Comparison of ENCODE assay signal across 13 mouse cellular contexts in the genomic region with DNA sequence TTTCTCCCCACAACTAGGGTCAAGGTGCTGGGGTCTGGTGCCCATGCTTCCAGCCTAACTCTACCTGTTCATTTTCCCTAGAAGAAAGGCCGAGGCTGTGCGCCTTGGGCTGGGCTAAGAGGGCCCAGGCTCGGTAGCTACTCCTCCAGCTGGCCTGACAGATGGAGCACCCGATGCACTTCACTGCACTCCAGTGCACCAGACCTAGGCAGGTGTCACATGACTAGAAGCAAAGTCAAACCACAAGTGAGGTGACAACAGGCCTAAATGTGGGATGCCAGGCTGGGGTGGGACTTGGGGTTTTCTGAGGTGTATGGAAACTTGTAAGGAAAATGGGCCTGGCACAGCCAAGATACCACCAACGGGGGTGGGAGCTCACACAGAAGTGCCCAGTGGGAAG. TPM values are rescaled to one million over a fixed set of nuclear protein-coding genes. Genes with fewer than 3 reads are reported as not detected.
DNase-seq lines count a peak whose midpoint lies in the region; ATAC-seq and TF ChIP-seq lines count a peak whose summit lies in the region.
"Had no signal": no experiment of that assay in that cellular context is flagged by ENCODE, and none has a peak within 500 bp of the region (broad histone marks: within the 10 kb centered on the region; RNA-seq: fewer than 3 reads in every experiment).

No protein-coding gene starts in this region.

- peak overlapping the region; percentile 84 for H3K27ac ChIP-seq in gastrocnemius, adult 2 months
- H3K27ac ChIP-seq in kidney, embryonic 15.5 days, result no peak overlapping the region
- no peak overlapping the region for H3K27ac ChIP-seq in forebrain, embryonic 11.5 days (ENCODE audit: low read depth, low read length)
- H3K27ac ChIP-seq in heart, embryonic 10.5 days, result no peak overlapping the region
- H3K27ac ChIP-seq: limb, embryonic 15.5 days; lung, embryonic 15.5 days had no signal

- H3K4me2 ChIP-seq in kidney, embryonic 15.5 days, result no peak overlapping the region
- no peak overlapping the region for H3K4me2 ChIP-seq in forebrain, embryonic 11.5 days (ENCODE audit: low read depth, low read length, severe bottlenecking)
- H3K4me2 ChIP-seq: heart, embryonic 11.5 days; limb, embryonic 15.5 days; lung, embryonic 15.5 days had no signal

- H3K4me3 ChIP-seq in gastrocnemius, adult 2 months, result no peak overlapping the region
- no peak overlapping the region for H3K4me3 ChIP-seq in kidney, embryonic 15.5 days (replicated peaks)
- H3K4me3 ChIP-seq in forebrain, embryonic 11.5 days (ENCODE audit: low read depth, low read length), result no peak overlapping the region
- H3K4me3 ChIP-seq in heart, embryonic 10.5 days, result no peak overlapping the region
- H3K4me3 ChIP-seq: limb, embryonic 15.5 days; lung, embryonic 15.5 days had no signal

- intact Hi-C loops in gastrocnemius, adult 2 months (cut with DNase I), result loop anchor here (5.0 kb wide), 1 partner anchor 89 kb away; the partner anchor contains the start of gene Adarb1

- peaks cover 35% of the 10 kb centered on the region for H3K4me1 ChIP-seq in kidney, embryonic 15.5 days
- H3K4me1 ChIP-seq in forebrain, embryonic 11.5 days (replicated peaks; ENCODE audit: control insufficient read depth, insufficient read depth, low read length), result no peaks in the 10 kb centered on the region
- peaks cover 16% of the 10 kb centered on the region for H3K4me1 ChIP-seq in heart, embryonic 10.5 days

- no peak for DNase-seq in gastrocnemius, adult 2 months
- DNase-seq in gastrocnemius, postnatal 10 days, result no peak
- peak; percentile 89 for DNase-seq in A20 (ENCODE audit: low read depth, low spot score)
- peak; percentile 89 for DNase-seq in cerebellum, adult 9-10 months
- DNase-seq in c-Kit-positive CD71-positive TER-119-positive erythroid progenitor cells, embryonic 14.5 days (ENCODE audit: low spot score), result no peak
- no peak for DNase-seq in forebrain, embryonic 11.5 days (ENCODE audit: low spot score)
- no peak for DNase-seq in heart, embryonic 10.5 days (ENCODE audit: low spot score)

- peak; percentile 58 for ATAC-seq in kidney, embryonic 15.5 days (replicated peaks; ENCODE audit: low FRiP score)
- no peak for ATAC-seq in forebrain, embryonic 11.5 days (replicated peaks; ENCODE audit: low FRiP score)
- ATAC-seq: intestine, postnatal 0 days had no signal

- H3K36me3 ChIP-seq in kidney, embryonic 15.5 days, result peaks cover 73% of the 10 kb centered on the region
- H3K36me3 ChIP-seq in forebrain, embryonic 11.5 days (ENCODE audit: control insufficient read depth, insufficient read depth, low read length), result no peaks in the 10 kb centered on the region; the same call in 1 of the 2 replicates
- H3K36me3 ChIP-seq in heart, embryonic 10.5 days, result peaks cover 79% of the 10 kb centered on the region

- TF ChIP-seq CTCF in gastrocnemius, adult 2 months (IDR thresholded peaks at IDR 0.05), result no peak

- H3K9ac ChIP-seq in kidney, embryonic 15.5 days, result no peak overlapping the region
- H3K9ac ChIP-seq in forebrain, embryonic 11.5 days (ENCODE audit: low read length), result no peak overlapping the region
- H3K9ac ChIP-seq: limb, embryonic 15.5 days; lung, embryonic 15.5 days had no signal

- H3K9me3 ChIP-seq in kidney, embryonic 15.5 days (replicated peaks), result no peaks in the 10 kb centered on the region
- H3K9me3 ChIP-seq in forebrain, embryonic 11.5 days (ENCODE audit: control insufficient read depth, low read length), result no peaks in the 10 kb centered on the region
- H3K9me3 ChIP-seq in heart, embryonic 10.5 days, result no peaks in the 10 kb centered on the region
- H3K9me3 ChIP-seq: G1E; limb, embryonic 15.5 days; lung, embryonic 15.5 days had no signal

- WGBS in kidney, embryonic 15.5 days, result 64% methylated on average over 5 of the region's 5 CpGs
- 90% methylated on average over 5 of the region's 5 CpGs for WGBS in forebrain, embryonic 11.5 days
- 91% methylated on average over 5 of the region's 5 CpGs for WGBS in heart, embryonic 10.5 days

- no peaks in the 10 kb centered on the region for H3K27me3 ChIP-seq in kidney, embryonic 15.5 days
- no peaks in the 10 kb centered on the region for H3K27me3 ChIP-seq in forebrain, embryonic 11.5 days (ENCODE audit: control insufficient read depth, insufficient read depth, low read length)
- H3K27me3 ChIP-seq in heart, embryonic 10.5 days (ENCODE audit: insufficient read depth, poor library complexity, severe bottlenecking), result no peaks in the 10 kb centered on the region
- H3K27me3 ChIP-seq: limb, embryonic 15.5 days; lung, embryonic 15.5 days had no signal

RNA-seq across cellular contexts. Expression of gene Fam207a, which starts 9.1 kb away (rescaled TPM):
- 1 to 10 TPM; 5.4 to 8.4 TPM for total RNA-seq in gastrocnemius, adult 2 months (2021)
- total RNA-seq in gastrocnemius, postnatal 10 days (2021), result 10 to 100 TPM in 1 of 2 experiments, 1 to 10 TPM in 1; 9.9 to 10.4 TPM
- 34.3 and 37.2 TPM in 2 replicates for polyA plus RNA-seq in kidney, embryonic 15.5 days (2015; fragmentation: Nextera tagmentation; extraction: Ambion mirVana)
- polyA plus RNA-seq in forebrain, embryonic 11.5 days (2014; fragmentation: Nextera tagmentation; extraction: Ambion mirVana), result 40.6 and 41.9 TPM in 2 replicates
- 30.7 and 45.6 TPM in 2 replicates for polyA plus RNA-seq in heart, embryonic 10.5 days (2016; fragmentation: Nextera tagmentation; extraction: Ambion mirVana)

RNA-seq across cellular contexts. Expression of gene Itgb2, which starts 23.5 kb away (rescaled TPM):
- 1 to 10 TPM in 1 of 2 experiments, under 1 TPM in 1; 0.92 to 1.8 TPM for total RNA-seq in gastrocnemius, adult 2 months (2021)
- 1 to 10 TPM; 2.1 to 4.5 TPM for total RNA-seq in gastrocnemius, postnatal 10 days (2021)
- polyA plus RNA-seq in kidney, embryonic 15.5 days (2015; fragmentation: Nextera tagmentation; extraction: Ambion mirVana), result 2.1 and 2.3 TPM in 2 replicates
- 1.2 and 1.3 TPM in 2 replicates for polyA plus RNA-seq in forebrain, embryonic 11.5 days (2014; fragmentation: Nextera tagmentation; extraction: Ambion mirVana)
- polyA plus RNA-seq in heart, embryonic 10.5 days (2016; fragmentation: Nextera tagmentation; extraction: Ambion mirVana), result 2.4 and 3.6 TPM in 2 replicates

Comparison
In these comparisons a context has a peak if more than half of its experiments do, and no peak if none do; other contexts are left out.
1. DNase-seq: peak in A20 (single experiment) and cerebellum, adult 9-10 months (single experiment); none in gastrocnemius, adult 2 months (single experiment), gastrocnemius, postnatal 10 days (single experiment), c-Kit-positive CD71-positive TER-119-positive erythroid progenitor cells, embryonic 14.5 days (single experiment), forebrain, embryonic 11.5 days (single experiment) and heart, embryonic 10.5 days (single experiment).